Mouse (Mus musculus) brain, embryonic 14.5 days (tissue): ENCODE results near the gene Atxn1.

ENCODE experiments used
- CTCF ChIP-seq: fragments of 200-500 bp; IDR thresholded peaks from 2 replicates; pipeline ENCODE4 v1.5.1; 2012; ENCODE audit warnings: inconsistent platforms, mild to moderate bottlenecking, moderate library complexity, borderline replicate concordance; ENCODE audit not compliant: insufficient read depth, insufficient read length; ENCODE audit errors: extremely low read depth
- POLR2A ChIP-seq: fragments of 200-500 bp; IDR thresholded peaks from 2 replicates; pipeline ENCODE4 v1.6.1; 2012; ENCODE audit warnings: mild to moderate bottlenecking, inconsistent platforms, borderline replicate concordance; ENCODE audit not compliant: poor library complexity, insufficient read depth, insufficient read length, severe bottlenecking; ENCODE audit errors: extremely low read depth

DNA sequence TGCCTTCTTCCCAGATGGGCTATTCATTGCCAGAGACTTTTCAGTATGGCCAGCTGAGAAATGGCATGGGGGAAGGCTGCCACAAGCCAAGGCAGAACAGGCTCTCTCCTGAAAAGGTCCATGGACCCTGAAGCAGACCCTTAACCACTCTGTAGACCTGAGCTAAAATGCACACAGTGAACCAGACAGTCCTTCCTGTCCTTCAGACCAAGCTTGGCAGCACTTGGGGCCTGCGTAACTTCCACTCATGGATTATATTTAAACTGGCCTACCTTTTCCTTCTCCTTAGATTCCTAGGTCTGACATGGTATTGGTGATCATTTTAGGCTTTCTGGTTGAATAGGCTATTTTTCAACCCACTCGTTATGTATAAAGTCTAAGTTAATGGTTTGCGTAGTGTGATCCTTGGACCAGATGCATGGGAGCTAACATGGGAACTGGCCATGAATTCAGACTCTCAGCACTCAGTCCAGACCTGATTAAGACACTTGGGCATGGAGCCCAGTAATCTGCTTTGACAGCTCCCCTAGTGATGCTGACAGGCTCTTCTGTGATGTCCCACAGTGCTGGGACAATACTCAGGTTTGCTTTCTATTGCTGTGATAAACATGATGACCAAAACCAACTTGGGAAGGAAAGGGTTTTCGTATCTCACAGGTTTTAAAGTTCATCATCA, 341.8 kb downstream of the Atxn1 start:
- TF ChIP-seq POLR2A (no peak), CTCF (no peak)
